Mouse (Mus musculus) gastrocnemius, postnatal 10 days (tissue): ENCODE results near the gene Ttll6. TPM values are rescaled to one million over a fixed set of nuclear protein-coding genes. Genes with fewer than 3 reads are reported as not detected.

ENCODE experiments used
- DNase-seq: peaks from one replicate; pipeline ENCODE4 v3.0.0; 2021; ENCODE audit warnings: mixed read lengths
- total RNA-seq, 2 experiments: library from RNA; stranded (reverse); gene quantifications; 2 replicates each; pipeline ENCODE4 v1.2.3; 2021

The Ttll6 gene
- total RNA-seq, 2 experiments from 2014 or later = not detected

- DNase-seq = no peak
Measured at GRCm38 (mm10) chr11:96194961-96195640, 61.5 kb downstream of the Ttll6 start.

- DNase-seq = no peak
Measured at GRCm38 (mm10) chr11:96195769-96196280, 62.2 kb downstream of the Ttll6 start.

- peak; percentile 44 for DNase-seq
Measured at GRCm38 (mm10) chr11:96198642-96199041, 65.1 kb downstream of the Ttll6 start.

DNA sequence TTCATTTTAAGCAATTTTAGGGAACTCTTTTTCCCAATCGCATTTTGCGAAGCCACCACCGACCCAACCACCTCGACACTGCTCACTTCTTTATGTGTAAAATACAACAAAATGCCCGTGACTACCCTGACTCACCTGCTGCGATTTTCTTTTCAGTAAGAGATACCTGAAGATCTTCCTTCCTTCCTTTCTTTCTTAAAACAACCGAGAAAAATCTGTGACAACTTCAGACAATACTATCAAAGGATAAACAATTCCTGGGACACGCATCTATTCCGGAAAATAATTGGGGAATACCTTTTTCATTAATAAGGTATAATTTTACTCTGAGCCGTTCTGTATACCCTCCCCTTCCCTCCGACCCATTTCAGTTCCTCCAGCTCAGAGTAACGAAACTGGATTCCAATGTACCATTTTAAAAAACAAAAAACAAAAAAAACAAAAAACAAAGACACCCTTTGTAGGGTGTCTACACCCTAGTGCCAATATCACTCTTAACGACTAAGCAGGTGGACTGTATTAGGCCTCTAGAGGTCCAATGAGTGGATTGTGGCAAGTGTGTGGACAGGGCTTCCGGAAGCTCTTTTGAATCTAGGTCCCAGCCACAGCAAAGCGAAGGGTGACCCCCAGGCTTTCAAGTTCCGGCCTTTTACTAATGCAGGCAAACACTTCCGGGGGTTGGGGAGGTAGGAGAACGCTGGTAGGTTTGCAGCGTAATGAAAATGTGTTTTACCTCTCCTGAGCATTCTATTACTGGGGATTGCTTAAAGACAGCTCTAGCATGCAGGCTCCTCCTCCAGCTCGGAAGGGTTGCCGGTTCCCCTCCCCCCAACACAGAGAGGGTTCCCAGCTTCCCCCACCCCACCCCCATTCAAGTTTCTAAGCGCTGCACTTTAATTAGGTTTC is 65.8 kb downstream of the Ttll6 start:
- DNase-seq = no peak

GRCm38 (mm10) chr11:96200183-96200655 is 66.6 kb downstream of the Ttll6 start:
- no peak for DNase-seq

- no peak for DNase-seq
Measured at GRCm38 (mm10) chr11:96201741-96202140, 68.2 kb downstream of the Ttll6 start.

DNA sequence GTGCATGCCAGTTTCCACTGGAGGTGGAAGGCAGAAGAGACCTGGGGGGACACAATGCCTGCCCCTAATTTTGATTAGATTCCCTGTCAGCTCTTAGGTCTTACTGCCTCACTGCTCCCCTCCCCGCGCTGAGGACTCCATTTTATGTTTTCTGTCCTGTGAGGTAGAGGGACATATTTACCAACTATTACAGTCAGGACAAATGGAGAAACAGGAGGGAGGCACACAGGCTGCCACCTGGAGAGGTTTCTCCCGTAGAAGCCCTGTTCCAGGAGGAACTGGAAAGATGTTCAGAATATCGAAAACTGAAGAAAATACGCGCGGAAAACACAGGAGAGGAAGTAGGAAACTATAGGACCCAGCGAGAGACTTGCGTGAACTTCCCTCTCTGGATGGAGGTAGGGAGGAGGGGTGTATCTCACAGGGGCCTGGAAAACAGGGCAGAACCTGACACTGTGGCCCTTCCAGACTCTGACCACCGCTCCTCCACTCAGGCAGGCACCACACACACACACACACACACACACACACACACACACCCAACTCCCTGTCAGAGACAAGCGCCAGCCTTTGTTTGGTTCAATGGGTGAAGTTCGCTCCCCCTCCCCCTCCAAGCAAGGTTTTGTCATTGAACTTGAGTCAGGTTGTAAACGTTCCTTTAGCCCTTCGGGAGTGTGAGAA is 69.0 kb downstream of the Ttll6 start:
- DNase-seq = no peak

DNA sequence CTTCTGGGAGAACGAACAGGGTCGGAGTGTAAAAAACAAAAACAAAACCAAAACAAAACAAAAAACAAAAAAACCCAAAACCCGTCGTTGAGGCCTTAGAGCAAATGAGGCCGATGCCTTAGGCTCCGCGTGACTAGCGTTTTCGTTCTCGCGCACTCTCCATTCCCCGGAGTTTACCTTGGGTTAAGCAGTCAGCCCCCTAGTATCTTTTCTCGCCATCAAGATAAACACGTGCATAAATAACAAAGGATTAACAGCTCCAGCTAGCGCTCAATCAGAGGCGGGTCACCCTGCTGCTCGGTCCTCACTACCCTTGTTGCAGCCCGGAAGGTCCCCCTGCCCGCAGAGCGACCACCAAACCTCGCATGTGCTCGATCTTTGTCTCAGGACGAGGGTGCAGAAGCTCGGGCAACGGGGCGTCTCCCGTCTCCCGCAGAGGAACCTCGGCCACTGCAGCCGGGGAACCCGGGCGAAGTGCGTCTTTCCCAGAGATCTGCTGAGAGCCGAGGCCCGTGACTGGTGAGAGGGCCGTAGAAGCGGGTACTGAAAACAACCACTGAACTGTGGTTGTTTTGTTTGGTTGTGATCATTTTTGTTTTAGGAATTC is 69.7 kb downstream of the Ttll6 start:
- DNase-seq = no peak

- no peak for DNase-seq
Measured at GRCm38 (mm10) chr11:96203789-96204186, 70.2 kb downstream of the Ttll6 start.

DNA sequence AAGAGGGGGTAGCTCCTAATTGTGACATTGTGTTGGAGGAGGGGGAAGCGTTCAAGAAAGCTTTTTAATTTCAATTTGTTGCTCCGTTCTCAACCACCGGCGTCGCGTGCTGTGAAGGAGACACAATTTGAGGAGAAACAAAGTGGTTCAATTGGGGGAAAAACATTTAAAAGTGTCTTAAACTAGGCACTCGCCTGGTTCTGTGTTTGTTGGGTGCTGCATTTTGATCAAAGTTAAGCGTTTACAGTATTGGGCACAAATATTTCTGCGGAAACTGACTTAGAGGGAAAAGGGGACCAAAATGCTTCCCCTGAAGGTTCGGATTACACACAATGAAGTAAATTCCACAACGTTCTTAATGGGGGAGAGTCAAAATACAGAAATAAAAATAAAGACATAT is 70.8 kb downstream of the Ttll6 start:
- no peak for DNase-seq

- DNase-seq = no peak
Measured at GRCm38 (mm10) chr11:96205426-96206131, 72.0 kb downstream of the Ttll6 start.

Other genes starting within 250 kb of the Ttll6 start
- gene B4galnt2, start 218.9 kb upstream of the Ttll6 start, total RNA-seq = not detected
- gene Igf2bp1, start 127.8 kb upstream of the Ttll6 start, total RNA-seq = 1 to 10 TPM in 1 of 2 experiments, under 1 TPM in 1; 0.23 to 1.4 TPM
- not detected for gene Gip, start 109.2 kb upstream of the Ttll6 start, total RNA-seq
- gene Snf8, start 98.9 kb upstream of the Ttll6 start, total RNA-seq = 10 to 100 TPM; 31.6 to 34.5 TPM
- gene Ube2z, start 68.4 kb upstream of the Ttll6 start, total RNA-seq = 10 to 100 TPM; 24.2 to 29.8 TPM
- 1,000 to 10,000 TPM; 1,118 to 1,302 TPM for gene Atp5g1, start 58.1 kb upstream of the Ttll6 start, total RNA-seq
- gene Calcoco2, start 21.8 kb upstream of the Ttll6 start, total RNA-seq = not detected
- not detected for gene Hoxb13, start 60.5 kb downstream of the Ttll6 start, total RNA-seq
- under 1 TPM; 0.63 to 0.79 TPM for gene Hoxb9, start 137.7 kb downstream of the Ttll6 start, total RNA-seq
- gene Hoxb8, start 148.1 kb downstream of the Ttll6 start, total RNA-seq = 1 to 10 TPM in 1 of 2 experiments, under 1 TPM in 1; 0.92 to 1.9 TPM
- 1 to 10 TPM; 1.6 to 1.9 TPM for gene Hoxb7, start 152.8 kb downstream of the Ttll6 start, total RNA-seq
- 1 to 10 TPM in 1 of 2 experiments, under 1 TPM in 1; 0.56 to 2.0 TPM for gene Hoxb6, start 158.7 kb downstream of the Ttll6 start, total RNA-seq
- gene Hoxb5, start 169.6 kb downstream of the Ttll6 start, total RNA-seq = 1 to 10 TPM in 1 of 2 experiments, under 1 TPM in 1; 0.89 to 1.3 TPM
- 1 to 10 TPM in 1 of 2 experiments, under 1 TPM in 1; 0.45 to 1.1 TPM for gene Hoxb4, start 184.5 kb downstream of the Ttll6 start, total RNA-seq
- 1 to 10 TPM in 1 of 2 experiments, under 1 TPM in 1; 0.89 to 1.6 TPM for gene Hoxb3, start 189.5 kb downstream of the Ttll6 start, total RNA-seq
- gene Hoxb2, start 216.7 kb downstream of the Ttll6 start, total RNA-seq = 1 to 10 TPM in 1 of 2 experiments, under 1 TPM in 1; 0.66 to 1.3 TPM
- gene Hoxb1, start 232.0 kb downstream of the Ttll6 start, total RNA-seq = not detected